Mouse (Mus musculus): ENCODE measurements around the gene Xylb.

- no peak for TF ChIP-seq CTCF (IDR thresholded peaks at IDR 0.05; ENCODE audit: low read depth, low read length)
- TF ChIP-seq POLR2A (IDR thresholded peaks at IDR 0.05; ENCODE audit: borderline replicate concordance, low read depth, low read length), result no peak
These were observed 8.1 kb downstream of the Xylb start, which contains the start of gene Slc22a14 for GRCm38 (mm10) chr9:119365284-119365683.

All from bone marrow macrophage, adult 2 months (primary cell).